In genomic region chr8:47995391-47995790, GRCm38 (mm10) we compare ENCODE assay signal across 16 mouse cellular contexts. TPM values are rescaled to one million over a fixed set of nuclear protein-coding genes. Genes with fewer than 3 reads are reported as not detected.
DNase-seq lines count a peak whose midpoint lies in the region; ATAC-seq and TF ChIP-seq lines count a peak whose summit lies in the region.
"Had no signal": no experiment of that assay in that cellular context is flagged by ENCODE, and none has a peak within 500 bp of the region (broad histone marks: within the 10 kb centered on the region; RNA-seq: fewer than 3 reads in every experiment).

No protein-coding gene starts in this region.

- H3K27me3 ChIP-seq in heart, embryonic 10.5 days (ENCODE audit: insufficient read depth, poor library complexity, severe bottlenecking) = no peaks in the 10 kb centered on the region
- H3K27me3 ChIP-seq in kidney, postnatal 0 days (ENCODE audit: insufficient read depth, low read length) = no peaks in the 10 kb centered on the region

- H3K4me2 ChIP-seq in kidney, postnatal 0 days (ENCODE audit: low read length) = peak overlapping the region; percentile 25
- H3K4me2 ChIP-seq: midbrain, embryonic 13.5 days had no signal

- no peaks in the 10 kb centered on the region for H3K36me3 ChIP-seq in heart, embryonic 10.5 days
- no peaks in the 10 kb centered on the region for H3K36me3 ChIP-seq in ES-E14 (ENCODE audit: control insufficient read depth, insufficient read depth, low read length, poor library complexity, severe bottlenecking)
- no peaks in the 10 kb centered on the region for H3K36me3 ChIP-seq in kidney, postnatal 0 days (ENCODE audit: insufficient read depth, low read length)
- H3K36me3 ChIP-seq: G1E; midbrain, embryonic 13.5 days had no signal

- no peak for TF ChIP-seq CTCF in kidney, postnatal 0 days (IDR thresholded peaks at IDR 0.05; ENCODE audit: low read depth)

- peaks cover 28% of the 10 kb centered on the region for H3K4me1 ChIP-seq in heart, embryonic 10.5 days
- peaks cover 10 to 15% of the 10 kb centered on the region in 2 experiments for H3K4me1 ChIP-seq in ES-E14 (ENCODE audit: control insufficient read depth in 2 of 2, insufficient read depth in 2 of 2, low read length in 2 of 2, poor library complexity in 1 of 2)
- peaks cover 5% of the 10 kb centered on the region; the same call in 1 of the 2 replicates for H3K4me1 ChIP-seq in kidney, postnatal 0 days (replicated peaks; ENCODE audit: insufficient read depth, low read length)

- in situ Hi-C loops in ES-E14 (cut with MboI; ENCODE audit: low sequenced_read_pairs in 2 of 2, unreplicated experiment in 2 of 2) = no loop called here

- H3K9me3 ChIP-seq in heart, embryonic 10.5 days = no peaks in the 10 kb centered on the region
- H3K9me3 ChIP-seq in ES-E14 (ENCODE audit: control insufficient read depth, insufficient read depth, low read depth, low read length) = no peaks in the 10 kb centered on the region
- no peaks in the 10 kb centered on the region for H3K9me3 ChIP-seq in kidney, postnatal 0 days (replicated peaks; ENCODE audit: low read length)
- H3K9me3 ChIP-seq: G1E; midbrain, embryonic 13.5 days had no signal

- H3K27ac ChIP-seq in heart, embryonic 10.5 days = peak overlapping the region; percentile 84; the same call in 1 of the 2 replicates
- peak overlapping the region; percentile 52; the same call in 1 of the 2 replicates for H3K27ac ChIP-seq in ES-E14 (ENCODE audit: insufficient read depth, low read depth, low read length, poor library complexity, severe bottlenecking)
- peak overlapping the region; percentile 78 for H3K27ac ChIP-seq in kidney, postnatal 0 days
- H3K27ac ChIP-seq: hindbrain, postnatal 0 days; macrophage; midbrain, embryonic 13.5 days had no signal

- ATAC-seq in kidney, postnatal 0 days (replicated peaks; ENCODE audit: low FRiP score, low read depth) = no peak
- ATAC-seq: hindbrain, postnatal 0 days; midbrain, embryonic 13.5 days had no signal

- H3K4me3 ChIP-seq in heart, embryonic 10.5 days = peak overlapping the region; percentile 43; the same call in 1 of the 2 replicates
- peak overlapping the region; percentile 32 to 35; a peak in 1 of 4 replicates for H3K4me3 ChIP-seq in ES-E14 (ENCODE audit: insufficient read depth in 1 of 2, low read depth in 1 of 2, low read length in 2 of 2, poor library complexity in 1 of 2, severe bottlenecking in 1 of 2)
- H3K4me3 ChIP-seq in kidney, postnatal 0 days (replicated peaks; ENCODE audit: low read depth, low read length) = no peak overlapping the region
- H3K4me3 ChIP-seq: midbrain, embryonic 13.5 days had no signal

- no peak for DNase-seq in heart, embryonic 10.5 days (ENCODE audit: low spot score)
- no peak for DNase-seq in heart, adult 18-20 months
- peak; percentile 54 for DNase-seq in kidney, adult 18-20 months
- no peak for DNase-seq in kidney, postnatal 25 days
- no peak for DNase-seq in ES-E14 (ENCODE audit: low read depth, low spot score)
- DNase-seq in kidney, postnatal 0 days (ENCODE audit: low spot score) = peak; percentile 53
- no peak for DNase-seq in adrenal gland, adult 18-20 months (ENCODE audit: low spot score in 2 of 2)
- DNase-seq in thymus, postnatal 25 days = no peak
- DNase-seq: cerebellum, adult 9-11 months; embryo, embryonic 11 days; gastrocnemius, postnatal 36 days; right cerebral cortex, postnatal 4 days had no signal

- WGBS in heart, embryonic 10.5 days = 83% methylated on average over 6 of the region's 6 CpGs
- WGBS in kidney, postnatal 0 days = 65% methylated on average over 6 of the region's 6 CpGs

- H3K9ac ChIP-seq in ES-E14 (ENCODE audit: insufficient read depth, low read depth, low read length, poor library complexity, severe bottlenecking) = no peak overlapping the region; the same call in 1 of the 2 replicates
- no peak overlapping the region for H3K9ac ChIP-seq in kidney, postnatal 0 days (ENCODE audit: low read depth, low read length)
- H3K9ac ChIP-seq: midbrain, embryonic 13.5 days had no signal

TF ChIP-seq in ES-E14, 5 proteins besides CTCF, POLR2A, EP300 and RAD21:
- TF ChIP-seq MAFK (IDR thresholded peaks at IDR 0.05; ENCODE audit: insufficient read depth, low read depth, low read length) (no peak), ZC3H11A (IDR thresholded peaks at IDR 0.05; ENCODE audit: borderline replicate concordance, low read depth, low read length) (no peak), HCFC1 (IDR thresholded peaks at IDR 0.05; ENCODE audit: borderline replicate concordance, insufficient read depth, low read length) (no peak), ZNF384 (IDR thresholded peaks at IDR 0.05; ENCODE audit: low read depth, low read length) (no peak), CHD2 (IDR thresholded peaks at IDR 0.05; ENCODE audit: low read depth, low read length) (no peak)

RNA-seq across cellular contexts. Expression of gene Wwc2, which starts 4.7 kb away (rescaled TPM):
- 16.7 and 19.2 TPM in 2 replicates for polyA plus RNA-seq in heart, embryonic 10.5 days (2016; fragmentation: Nextera tagmentation; extraction: Ambion mirVana)
- total RNA-seq in heart, adult 18-20 months (2021) = 10 to 100 TPM; 24.6 to 24.7 TPM
- 13.3 and 19.6 TPM in 2 replicates for total RNA-seq in ES-E14 (2012; rRNA removed)
- polyA plus RNA-seq in kidney, postnatal 0 days (2015; fragmentation: Nextera tagmentation; extraction: Ambion mirVana) = 18.3 and 19.5 TPM in 2 replicates
- 10 to 100 TPM; 22.1 to 24.3 TPM for total RNA-seq in adrenal gland, adult 18-20 months (2021)

Comparison
In these comparisons a context has a peak if more than half of its experiments do, and no peak if none do; other contexts are left out.
1. DNase-seq: peak in kidney, adult 18-20 months (single experiment) and kidney, postnatal 0 days (single experiment); none in heart, embryonic 10.5 days (single experiment), heart, adult 18-20 months (0 of 2), kidney, postnatal 25 days (0 of 2), ES-E14 (single experiment), adrenal gland, adult 18-20 months (0 of 2) and thymus, postnatal 25 days (single experiment).
2. Peak in every context shown above with its lines, with median percentiles within 50 percentile points of each other: H3K27ac ChIP-seq.